Mouse (Mus musculus) hindlimb bud, embryonic 11.5 days (tissue): ENCODE data around the gene Nutf2.

Experiments
- DNase-seq: peaks from one replicate; pipeline ENCODE4 v3.0.0-alpha.2; 2012; ENCODE audit warnings: low read depth, low spot score; ENCODE audit errors: extremely low spot score

Nutf2 gene

GRCm38 (mm10) chr8:105854715-105855216 lies 5.6 kb upstream of the Nutf2 start, which contains the start of gene Thap11:
Gene Thap11 (plus strand): TSS chr8:105855132.
- peak; percentile 91 for DNase-seq

GRCm38 (mm10) chr8:105855248-105856167 lies 4.9 kb upstream of the Nutf2 start:
- no peak for DNase-seq

- no peak for DNase-seq
Measured at GRCm38 (mm10) chr8:105856168-105856835, 4.1 kb upstream of the Nutf2 start.

- DNase-seq, result no peak
Measured at GRCm38 (mm10) chr8:105858495-105858894, 1.9 kb upstream of the Nutf2 start.

DNA sequence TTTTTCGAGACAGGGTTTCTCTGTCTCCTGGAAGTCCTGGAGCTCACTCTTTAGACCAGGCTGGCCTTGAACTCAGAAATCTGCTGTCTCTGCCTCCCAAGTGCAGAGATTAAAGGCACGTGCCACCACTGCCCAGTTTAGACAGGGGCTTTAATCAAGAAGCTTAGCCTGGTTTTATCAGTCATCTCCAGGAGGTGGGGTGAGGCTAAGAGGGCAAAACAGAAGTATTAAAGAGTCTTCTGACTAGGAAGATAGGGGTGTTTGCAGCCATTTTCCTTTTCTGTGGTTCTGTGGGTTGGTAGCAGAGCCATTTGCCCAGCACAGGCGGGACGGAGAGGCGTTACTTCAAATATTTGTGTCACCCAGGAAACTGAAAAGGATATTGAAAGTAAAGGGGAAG lies 1.1 kb upstream of the Nutf2 start:
- DNase-seq, result no peak

DNA sequence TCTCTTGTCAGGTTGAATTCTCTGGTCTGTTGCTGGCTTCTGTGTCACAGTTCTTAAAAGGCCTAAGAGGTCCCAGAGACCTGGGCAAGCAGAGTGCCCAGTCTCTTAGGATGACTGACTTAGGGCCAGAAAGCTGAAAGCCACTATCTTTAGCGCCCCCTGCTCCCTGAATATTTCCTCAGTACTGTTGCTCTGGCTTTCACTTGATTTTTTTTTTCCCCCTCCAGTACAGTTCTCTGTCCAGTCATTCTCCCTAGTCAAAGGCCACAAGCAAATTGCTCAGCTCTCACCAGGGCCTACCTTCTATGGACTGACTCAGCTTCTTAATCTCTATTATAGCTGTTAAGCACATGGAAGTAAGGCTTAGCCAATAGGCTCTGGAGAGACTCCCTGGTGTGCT lies 1.6 kb downstream of the Nutf2 start:
- DNase-seq, result no peak

- no peak for DNase-seq
Measured at GRCm38 (mm10) chr8:105866364-105867029, 6.1 kb downstream of the Nutf2 start.

- DNase-seq, result no peak
Measured at GRCm38 (mm10) chr8:105874301-105874700, 13.9 kb downstream of the Nutf2 start.

- DNase-seq, result peak; percentile 71
Measured at GRCm38 (mm10) chr8:105880754-105881520, 20.6 kb downstream of the Nutf2 start, which contains the start of gene Edc4. Gene Edc4 (plus strand): TSS chr8:105880881.

GRCm38 (mm10) chr8:105889756-105890465 lies 29.5 kb downstream of the Nutf2 start:
- no peak for DNase-seq

DNA sequence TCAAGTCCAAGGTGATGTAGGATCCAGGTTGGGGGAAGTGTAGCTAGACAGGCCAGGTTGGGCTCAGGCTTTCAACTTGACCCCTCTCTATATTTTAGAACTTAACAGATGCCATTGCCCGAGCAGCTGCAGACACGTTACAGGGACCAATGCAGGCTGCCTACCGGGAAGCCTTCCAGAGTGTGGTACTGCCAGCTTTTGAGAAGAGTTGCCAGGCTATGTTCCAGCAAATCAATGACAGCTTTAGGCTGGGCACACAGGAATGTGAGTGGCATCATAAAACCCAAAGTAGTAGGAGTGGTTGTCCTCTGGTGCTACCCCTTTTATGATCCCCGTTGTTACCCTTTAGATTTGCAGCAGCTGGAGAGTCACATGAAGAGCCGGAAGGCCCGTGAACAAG lies 30.5 kb downstream of the Nutf2 start:
- no peak for DNase-seq

- DNase-seq, result no peak
Measured at GRCm38 (mm10) chr8:105892432-105892831, 32.1 kb downstream of the Nutf2 start.

DNA sequence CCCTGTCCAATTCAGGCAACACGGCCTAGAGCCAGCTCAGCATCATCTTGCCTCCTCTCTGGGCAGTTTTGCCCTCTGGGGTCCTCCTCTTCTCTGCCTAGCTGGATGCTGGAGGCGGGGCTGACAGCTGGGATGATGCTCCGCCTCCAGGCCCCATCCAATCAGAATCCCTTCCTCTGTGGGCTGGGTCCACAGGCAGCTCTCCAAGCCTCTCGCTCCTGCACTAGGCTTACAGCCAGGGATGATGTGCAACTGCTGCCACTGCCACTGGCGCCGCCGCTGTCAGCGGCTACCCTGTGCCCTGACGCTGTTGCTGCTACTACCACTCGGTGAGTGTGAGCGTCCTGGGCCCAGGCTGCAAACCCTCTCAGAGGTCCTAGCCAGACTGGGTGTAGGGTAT lies 33.0 kb downstream of the Nutf2 start, which contains the start of gene Nrn1l:
Gene Nrn1l (plus strand): TSS at position 229 of the 400 bp plus-strand sequence.
- DNase-seq, result peak; percentile 39

GRCm38 (mm10) chr8:105897801-105898480 lies 37.6 kb downstream of the Nutf2 start:
- no peak for DNase-seq

DNA sequence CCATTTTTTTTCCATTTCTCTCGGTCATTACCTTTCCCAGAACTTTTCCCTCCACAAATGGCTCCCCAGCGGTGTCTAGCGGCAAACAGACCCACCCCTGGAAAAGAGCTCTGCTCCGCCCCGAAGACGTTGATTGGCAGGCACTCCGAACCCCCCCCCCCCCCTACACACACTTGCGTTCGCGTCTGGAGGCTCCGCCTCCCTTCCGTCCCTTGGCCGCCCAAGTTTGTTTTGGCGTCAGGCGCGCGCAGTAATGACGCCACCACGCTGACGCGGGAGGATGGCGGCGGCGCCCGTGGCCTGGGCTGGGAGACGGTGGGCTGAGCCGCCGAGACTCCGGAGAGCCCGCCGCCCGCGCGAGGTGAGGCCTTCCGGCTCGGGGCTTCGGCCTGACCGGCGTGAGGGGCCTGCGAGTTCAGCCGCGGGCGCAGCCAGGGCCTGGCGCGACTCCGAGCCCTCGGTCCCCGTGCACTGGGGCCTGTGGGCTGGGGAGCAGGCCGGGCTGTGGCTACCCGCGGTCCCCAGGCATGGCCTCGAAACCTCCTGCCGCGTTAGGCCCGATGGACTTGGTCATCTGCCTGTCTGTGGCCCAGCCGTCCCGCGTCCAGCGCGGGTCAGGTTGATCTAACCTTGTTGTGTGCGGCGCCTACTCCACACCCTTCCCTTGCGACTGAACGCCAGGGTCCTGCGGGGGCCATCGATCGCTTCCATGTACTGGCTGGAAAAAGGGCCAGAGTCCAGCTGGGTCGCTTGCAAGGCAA lies 40.0 kb downstream of the Nutf2 start, which contains the start of gene Pskh1:
Gene Pskh1 (plus strand): TSS at position 262 of the 761 bp plus-strand sequence.
- peak; percentile 77 for DNase-seq

GRCm38 (mm10) chr8:105900941-105901616 lies 40.7 kb downstream of the Nutf2 start:
- no peak for DNase-seq

- DNase-seq, result no peak
Measured at GRCm38 (mm10) chr8:105919390-105919789, 59.0 kb downstream of the Nutf2 start.

GRCm38 (mm10) chr8:105925123-105925522 lies 64.7 kb downstream of the Nutf2 start:
- DNase-seq, result no peak
